Mouse (Mus musculus) gastrocnemius, adult 8-10 months (tissue): Measurements from ENCODE around the gene Snx21. TPM values are rescaled to one million over a fixed set of nuclear protein-coding genes. Genes with fewer than 3 reads are reported as not detected.

Source experiments
- DNase-seq, 2 experiments: peaks; one replicate each; pipeline ENCODE4 v3.0.0; 2022; ENCODE audit warnings: low spot score in 2 of 2
- total RNA-seq, 4 experiments: library from RNA; stranded (reverse); gene quantifications; 2 replicates each; pipeline ENCODE4 v1.2.4; 2022

The Snx21 gene
- total RNA-seq, 4 experiments from 2014 or later = 23.5 to 24.8 (median 24.4) TPM

GRCm38 (mm10) chr2:164769258-164770037 lies 16.2 kb upstream of the Snx21 start, which contains the start of gene Ube2c:
Gene Ube2c (plus strand): TSS chr2:164769898.
- peak; percentile 96 to 97 for DNase-seq

- no peak for DNase-seq
These were observed 15.3 kb upstream of the Snx21 start for GRCm38 (mm10) chr2:164770279-164770678.

GRCm38 (mm10) chr2:164771123-164771522 lies 14.5 kb upstream of the Snx21 start:
- no peak for DNase-seq

GRCm38 (mm10) chr2:164773229-164773988 lies 12.2 kb upstream of the Snx21 start:
- no peak for DNase-seq

GRCm38 (mm10) chr2:164773989-164774364 lies 11.6 kb upstream of the Snx21 start:
- DNase-seq = no peak

GRCm38 (mm10) chr2:164776130-164776529 lies 9.5 kb upstream of the Snx21 start:
- DNase-seq = no peak

GRCm38 (mm10) chr2:164776801-164777200 lies 8.8 kb upstream of the Snx21 start:
- no peak for DNase-seq

GRCm38 (mm10) chr2:164777246-164778014 lies 8.2 kb upstream of the Snx21 start:
- DNase-seq = no peak

GRCm38 (mm10) chr2:164778015-164778287 lies 7.7 kb upstream of the Snx21 start:
- no peak for DNase-seq

GRCm38 (mm10) chr2:164778809-164779208 lies 6.8 kb upstream of the Snx21 start:
- DNase-seq = peak; percentile 49 to 78

GRCm38 (mm10) chr2:164779481-164780086 lies 6.0 kb upstream of the Snx21 start, which contains the start of gene Tnnc2:
Gene Tnnc2 (minus strand): TSS chr2:164779967.
- DNase-seq = peak; percentile 76 to 87

- DNase-seq = peak; percentile 74 to 85
These were observed 3.7 kb upstream of the Snx21 start for GRCm38 (mm10) chr2:164781876-164782275.

- DNase-seq = no peak
These were observed 1.6 kb upstream of the Snx21 start for GRCm38 (mm10) chr2:164783926-164784581.

GRCm38 (mm10) chr2:164784869-164785420 lies 678 bp upstream of the Snx21 start:
- DNase-seq = no peak

- DNase-seq = no peak
These were observed 814 bp downstream of the Snx21 start for GRCm38 (mm10) chr2:164786388-164786885.

- DNase-seq = no peak
These were observed 1.4 kb downstream of the Snx21 start for GRCm38 (mm10) chr2:164787032-164787431.

GRCm38 (mm10) chr2:164787779-164788178 lies 2.2 kb downstream of the Snx21 start:
- DNase-seq = no peak

GRCm38 (mm10) chr2:164788411-164788810 lies 2.8 kb downstream of the Snx21 start:
- DNase-seq = no peak

GRCm38 (mm10) chr2:164790451-164790850 lies 4.8 kb downstream of the Snx21 start:
- no peak for DNase-seq

- no peak for DNase-seq
These were observed 6.2 kb downstream of the Snx21 start for GRCm38 (mm10) chr2:164791841-164792261.
